Mouse (Mus musculus): ENCODE results near the gene Grk6. TPM values are rescaled to one million over a fixed set of nuclear protein-coding genes. Genes with fewer than 3 reads are reported as not detected.

Gene Grk6
- polyA plus RNA-seq, 1 experiment from 2014 or later: 52.4 TPM

- ATAC-seq (ENCODE audit: low FRiP score, low read depth): no peak
- Histone ChIP-seq H3K4me2 (replicated peaks) (no peak overlapping the region), H3K27me3 (replicated peaks) (no peaks in the 10 kb centered on the region), H3K9ac (no peak overlapping the region), H3K36me3 (peaks cover 61% of the 10 kb centered on the region), H3K4me3 (no peak overlapping the region), H3K4me1 (peaks cover 23% of the 10 kb centered on the region), H3K27ac (no peak overlapping the region), H3K9me3 (no peaks in the 10 kb centered on the region)
- 95% methylated on average over 11 of the region's 11 CpGs for WGBS
Observed at GRCm38 (mm10) chr13:55450511-55450980, 5.7 kb downstream of the Grk6 start.

GRCm38 (mm10) chr13:55451296-55451695 is 6.4 kb downstream of the Grk6 start:
- Histone ChIP-seq H3K36me3 (peaks cover 67% of the 10 kb centered on the region), H3K4me3 (no peak overlapping the region), H3K4me1 (peaks cover 16% of the 10 kb centered on the region), H3K9ac (no peak overlapping the region), H3K4me2 (replicated peaks) (no peak overlapping the region), H3K27ac (no peak overlapping the region), H3K27me3 (replicated peaks) (no peaks in the 10 kb centered on the region), H3K9me3 (no peaks in the 10 kb centered on the region)
- no peak for ATAC-seq (ENCODE audit: low FRiP score, low read depth)
- 93% methylated on average over 10 of the region's 10 CpGs for WGBS

- peaks cover 9% of the 10 kb centered on the region for H3K4me1 ChIP-seq
- H3K9ac ChIP-seq: no peak overlapping the region
- H3K4me2 ChIP-seq (replicated peaks): no peak overlapping the region
- H3K27me3 ChIP-seq (replicated peaks): no peaks in the 10 kb centered on the region
- H3K36me3 ChIP-seq: peaks cover 72% of the 10 kb centered on the region
- H3K27ac ChIP-seq: no peak overlapping the region
- no peak for ATAC-seq (ENCODE audit: low FRiP score, low read depth)
- H3K9me3 ChIP-seq: no peaks in the 10 kb centered on the region
- 96% methylated on average over 16 of the region's 16 CpGs for WGBS
- no peak overlapping the region for H3K4me3 ChIP-seq
Observed at GRCm38 (mm10) chr13:55451785-55452549, 7.1 kb downstream of the Grk6 start.

- Histone ChIP-seq H3K4me3 (no peak overlapping the region), H3K36me3 (peaks cover 42% of the 10 kb centered on the region), H3K9me3 (no peaks in the 10 kb centered on the region), H3K27me3 (replicated peaks) (no peaks in the 10 kb centered on the region), H3K4me1 (peaks cover 30% of the 10 kb centered on the region), H3K27ac (no peak overlapping the region), H3K9ac (no peak overlapping the region), H3K4me2 (replicated peaks) (peak overlapping the region; percentile 80)
- no peak for ATAC-seq (ENCODE audit: low FRiP score, low read depth)
- 47% methylated on average over 2 of the region's 2 CpGs for WGBS
Observed at GRCm38 (mm10) chr13:55462965-55463364, 18.1 kb downstream of the Grk6 start.

GRCm38 (mm10) chr13:55463399-55464026 is 18.6 kb downstream of the Grk6 start:
- 8% methylated on average over 14 of the region's 14 CpGs for WGBS
- H3K4me1 ChIP-seq: peaks cover 30% of the 10 kb centered on the region
- peak; percentile 6; the same call in 1 of the 2 replicates for ATAC-seq (ENCODE audit: low FRiP score, low read depth)

DNA sequence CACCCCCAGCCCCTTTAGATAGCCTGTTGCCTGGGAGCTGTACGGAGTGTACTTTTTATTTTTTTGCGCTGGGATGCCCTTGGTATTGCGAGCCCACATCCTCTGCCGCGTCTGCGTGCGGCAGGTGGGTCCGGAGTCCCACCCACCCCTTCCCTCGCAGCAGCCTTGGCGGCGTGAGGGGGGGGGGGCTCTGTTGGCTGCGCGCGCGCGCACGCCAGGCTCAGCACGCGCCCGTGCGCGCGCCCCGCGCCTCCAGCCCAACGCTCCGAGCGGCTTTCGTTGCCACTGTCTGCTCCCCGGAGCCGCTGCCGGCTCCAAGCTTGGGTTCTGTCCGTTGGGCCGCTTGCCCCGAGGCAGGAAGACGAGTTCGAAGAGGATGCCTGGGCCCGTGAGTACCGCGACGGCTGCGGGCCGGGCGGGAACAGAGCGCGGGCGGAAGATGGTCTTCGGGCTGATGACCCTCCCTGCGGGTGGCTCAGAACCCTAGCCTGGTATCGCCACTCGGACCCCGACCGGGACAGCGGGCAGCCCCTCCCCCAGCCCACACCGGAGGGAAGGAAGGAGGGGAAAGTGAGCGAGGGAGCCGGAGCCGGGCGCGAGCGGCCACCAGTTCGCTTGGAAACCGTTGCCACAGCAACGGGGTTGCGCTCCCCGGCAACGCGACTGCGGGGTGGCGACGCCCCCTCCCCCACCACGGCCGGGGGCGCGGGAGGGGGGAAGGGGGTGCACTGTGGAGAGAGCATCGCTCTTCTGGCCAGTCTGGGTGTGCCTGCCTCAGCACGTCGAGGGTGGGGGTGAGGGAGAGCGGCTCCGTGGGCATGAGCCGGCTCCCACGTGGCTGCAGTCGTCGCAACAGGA is 19.4 kb downstream of the Grk6 start, which contains the start of gene Prr7:
Gene Prr7, plus strand, starts transcription at position 241 of the 858 bp plus-strand sequence.
- WGBS: under 1% methylated on average over 82 of the region's 84 CpGs
- Histone ChIP-seq H3K9me3 (no peaks in the 10 kb centered on the region), H3K27ac (peak within 1 kb of the TSS; percentile 92), H3K27me3 (replicated peaks) (no peaks in the 10 kb centered on the region), H3K9ac (peak within 1 kb of the TSS; percentile 80), H3K36me3 (peaks cover 30% of the 10 kb centered on the region), H3K4me2 (replicated peaks) (peak within 1 kb of the TSS; percentile 80), H3K4me1 (peaks cover 34% of the 10 kb centered on the region), H3K4me3 (peak within 1 kb of the TSS; percentile 66)
- peak; percentile 86 for ATAC-seq (ENCODE audit: low FRiP score, low read depth)

More at GRCm38 (mm10) chr13:55463399-55464026, 18.6 kb downstream of the Grk6 start:
- peak overlapping the region; percentile 80 for H3K4me2 ChIP-seq (replicated peaks)
- peak overlapping the region; percentile 80 for H3K9ac ChIP-seq
- no peaks in the 10 kb centered on the region for H3K27me3 ChIP-seq (replicated peaks)
- H3K4me3 ChIP-seq: peak overlapping the region; percentile 66
- H3K27ac ChIP-seq: peak overlapping the region; percentile 92; the same call in 1 of the 2 replicates
- no peaks in the 10 kb centered on the region for H3K9me3 ChIP-seq
- H3K36me3 ChIP-seq: peaks cover 37% of the 10 kb centered on the region

- Histone ChIP-seq H3K27ac (peak overlapping the region; percentile 92), H3K9me3 (no peaks in the 10 kb centered on the region), H3K4me2 (replicated peaks) (peak overlapping the region; percentile 80), H3K27me3 (replicated peaks) (no peaks in the 10 kb centered on the region), H3K36me3 (peaks cover 20% of the 10 kb centered on the region), H3K9ac (peak overlapping the region; percentile 80), H3K4me1 (peaks cover 43% of the 10 kb centered on the region), H3K4me3 (peak overlapping the region; percentile 66)
- 4% methylated on average over 3 of the region's 3 CpGs for WGBS
- peak; percentile 43 for ATAC-seq (ENCODE audit: low FRiP score, low read depth)
Observed at GRCm38 (mm10) chr13:55465184-55465583, 20.3 kb downstream of the Grk6 start.

DNA sequence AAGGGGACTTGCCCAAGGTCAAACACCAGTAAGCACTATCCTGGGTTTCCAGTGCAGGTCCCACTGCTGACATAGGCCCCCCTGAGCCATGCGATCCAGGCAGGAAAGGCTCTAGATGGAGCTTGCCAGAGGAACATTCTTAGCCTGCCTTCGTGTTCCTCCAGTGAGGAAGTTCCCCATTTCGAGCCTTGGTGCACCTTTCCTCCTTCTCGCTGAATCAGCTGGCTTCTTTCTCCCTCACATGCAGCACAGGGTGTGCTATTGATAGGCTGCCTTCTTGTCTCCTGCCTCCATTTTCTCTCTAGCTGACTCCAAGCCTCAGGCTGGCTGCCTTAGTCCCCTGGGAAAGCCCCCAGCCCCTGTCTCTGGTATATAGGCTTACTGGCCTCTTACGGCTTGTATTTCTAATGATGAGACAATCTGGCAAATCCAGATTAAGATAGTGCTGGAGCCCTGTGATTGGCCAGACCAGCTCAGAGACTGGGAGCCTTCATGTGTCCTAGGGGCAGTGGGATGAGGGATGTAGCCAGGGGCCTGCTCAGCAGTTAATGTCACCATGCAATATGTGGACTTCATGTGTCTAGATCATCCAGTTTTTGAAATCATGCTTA is 21.1 kb downstream of the Grk6 start:
- ATAC-seq (ENCODE audit: low FRiP score, low read depth): no peak
- Histone ChIP-seq H3K9me3 (no peaks in the 10 kb centered on the region), H3K27ac (0 out of 2 replicates have a peak overlapping the region, but pooled peaks have one; percentile 92), H3K36me3 (peaks cover 13% of the 10 kb centered on the region), H3K4me3 (peak overlapping the region; percentile 66; the same call in 1 of the 2 replicates), H3K9ac (peak overlapping the region; percentile 35; the same call in 1 of the 2 replicates), H3K4me1 (peaks cover 50% of the 10 kb centered on the region), H3K27me3 (replicated peaks) (no peaks in the 10 kb centered on the region), H3K4me2 (replicated peaks) (peak overlapping the region; percentile 80)
- WGBS: 67% methylated on average over 5 of the region's 5 CpGs

GRCm38 (mm10) chr13:55468851-55469560 is 24.1 kb downstream of the Grk6 start:
- 40% methylated on average over 13 of the region's 13 CpGs for WGBS
- Histone ChIP-seq H3K27ac (no peak overlapping the region), H3K9me3 (no peaks in the 10 kb centered on the region), H3K4me2 (replicated peaks) (no peak overlapping the region), H3K36me3 (peaks cover 6% of the 10 kb centered on the region), H3K9ac (no peak overlapping the region), H3K4me1 (peaks cover 69% of the 10 kb centered on the region), H3K4me3 (no peak overlapping the region), H3K27me3 (replicated peaks) (no peaks in the 10 kb centered on the region)
- ATAC-seq (ENCODE audit: low FRiP score, low read depth): no peak

- Histone ChIP-seq H3K27me3 (replicated peaks) (no peaks in the 10 kb centered on the region), H3K4me3 (no peak overlapping the region), H3K27ac (no peak overlapping the region), H3K4me2 (replicated peaks) (peak overlapping the region; percentile 96), H3K9ac (no peak overlapping the region), H3K9me3 (no peaks in the 10 kb centered on the region), H3K36me3 (peaks cover 20% of the 10 kb centered on the region), H3K4me1 (peaks cover 71% of the 10 kb centered on the region)
- 53% methylated on average over 9 of the region's 9 CpGs for WGBS
- ATAC-seq (ENCODE audit: low FRiP score, low read depth): no peak
Observed at GRCm38 (mm10) chr13:55470372-55470771, 25.5 kb downstream of the Grk6 start.
